Mouse (Mus musculus) cortical plate, adult 2 months (tissue): ENCODE measurements around the gene Slc25a44.

ENCODE experiments used
- CTCF ChIP-seq: fragments of 200-500 bp; IDR thresholded peaks from 2 replicates; pipeline ENCODE4 v1.5.1; 2011; ENCODE audit warnings: mild to moderate bottlenecking, control low read depth, low read length; ENCODE audit not compliant: insufficient read depth; ENCODE audit errors: extremely low read depth
- POLR2A ChIP-seq: fragments of 200-500 bp; IDR thresholded peaks from 2 replicates; pipeline ENCODE4 v1.6.1; 2011; ENCODE audit warnings: mild to moderate bottlenecking, low read length, control low read depth; ENCODE audit not compliant: insufficient read depth; ENCODE audit errors: extremely low read depth

DNA sequence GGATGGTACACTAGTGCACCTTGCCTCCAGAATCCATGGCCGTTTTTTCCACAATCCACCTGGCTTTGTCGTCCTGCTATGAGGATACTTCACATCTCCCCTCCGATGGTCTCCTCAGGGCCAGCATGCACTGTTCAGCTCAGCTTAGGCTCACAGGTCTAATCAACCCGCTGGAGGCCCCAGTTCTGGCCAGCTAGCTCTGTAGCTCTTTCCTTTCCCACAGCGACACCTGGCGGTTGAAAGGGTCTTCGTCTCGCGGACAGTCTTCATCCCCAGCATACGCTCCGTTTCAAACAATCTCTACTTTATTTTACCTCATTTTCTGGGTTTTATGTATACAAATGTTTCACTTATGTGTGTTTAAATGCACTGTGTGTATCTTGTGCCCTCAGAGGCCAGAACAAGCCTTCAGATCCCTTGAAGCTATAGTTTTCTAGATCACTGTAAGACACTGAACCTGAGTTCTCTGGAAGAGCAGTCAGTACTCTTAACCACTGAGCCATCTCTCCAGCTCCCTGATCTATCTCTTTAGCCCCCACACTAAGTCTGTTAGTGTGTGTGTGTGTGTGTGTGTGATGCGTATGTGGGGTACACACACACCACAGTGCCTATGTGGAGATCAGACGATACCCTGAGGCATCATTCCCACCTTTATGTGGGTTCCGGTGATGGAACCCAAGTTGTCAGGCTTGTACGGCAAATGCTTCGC is 42.3 kb upstream of the Slc25a44 start:
- TF ChIP-seq POLR2A = no peak
- peak; percentile 92 for TF ChIP-seq CTCF
